Mouse (Mus musculus) testis, adult 2 months (tissue): ENCODE data around the gene Hoxa3. TPM values are rescaled to one million over a fixed set of nuclear protein-coding genes. Genes with fewer than 3 reads are reported as not detected.

Experiments
- H3K27ac ChIP-seq: fragments of 200-500 bp; 2 replicates; pipeline ENCODE4 v1.5.1; 2012; ENCODE audit warnings: low read depth, low read length; ENCODE audit not compliant: control insufficient read depth, insufficient read depth
- H3K27me3 ChIP-seq: fragments of 200-500 bp; 2 replicates; pipeline ENCODE4 v1.6.1; 2012; ENCODE audit warnings: mild to moderate bottlenecking, low read length, moderate library complexity; ENCODE audit not compliant: control insufficient read depth, insufficient read depth
- H3K36me3 ChIP-seq: fragments of 200-500 bp; 2 replicates; pipeline ENCODE4 v1.6.1; 2012; ENCODE audit warnings: mild to moderate bottlenecking, low read length; ENCODE audit not compliant: control insufficient read depth, insufficient read depth
- H3K4me1 ChIP-seq: fragments of 200-500 bp; 2 replicates; pipeline ENCODE4 v1.6.1; 2012; ENCODE audit warnings: low read length; ENCODE audit not compliant: control insufficient read depth, insufficient read depth
- H3K4me3 ChIP-seq: fragments of 200-500 bp; 2 replicates; pipeline ENCODE4 v1.5.1; 2012; ENCODE audit warnings: low read depth, mild to moderate bottlenecking, low read length, moderate library complexity, mixed read lengths; ENCODE audit not compliant: control insufficient read depth
- CTCF ChIP-seq: fragments of 200-500 bp; IDR thresholded peaks from 2 replicates; pipeline ENCODE4 v1.5.1; 2012; ENCODE audit warnings: low read depth, mild to moderate bottlenecking, inconsistent platforms, low read length, moderate library complexity; ENCODE audit not compliant: control insufficient read depth, insufficient read depth, insufficient replicate concordance
- POLR2A ChIP-seq: fragments of 200-500 bp; IDR thresholded peaks from 2 replicates; pipeline ENCODE4 v1.6.1; 2012; ENCODE audit warnings: low read depth, mild to moderate bottlenecking, inconsistent platforms, low read length, moderate library complexity; ENCODE audit not compliant: control insufficient read depth
- polyA plus RNA-seq: library from polyadenylated mRNA; depleted of rRNA; stranded (reverse); fragments of >200 nt; gene quantifications from 2 replicates; pipeline ENCODE4 v1.2.3, GENCODE M21; 2012

Hoxa3 gene
- polyA plus RNA-seq, 1 experiment, result 5.8 TPM

- no peaks in the 10 kb centered on the region for H3K36me3 ChIP-seq
- peaks cover 9% of the 10 kb centered on the region for H3K4me1 ChIP-seq
- TF ChIP-seq POLR2A (no peak), CTCF (no peak)
- no peak overlapping the region for H3K4me3 ChIP-seq
- H3K27me3 ChIP-seq, result peaks cover 20% of the 10 kb centered on the region
- H3K27ac ChIP-seq, result no peak overlapping the region
Observed at GRCm38 (mm10) chr6:52179690-52180089, 33.4 kb downstream of the Hoxa3 start.

- Histone ChIP-seq H3K27me3 (peaks cover 20% of the 10 kb centered on the region), H3K4me1 (peaks cover 9% of the 10 kb centered on the region), H3K27ac (no peak overlapping the region), H3K4me3 (no peak overlapping the region), H3K36me3 (no peaks in the 10 kb centered on the region)
- no peak for TF ChIP-seq CTCF
- TF ChIP-seq POLR2A, result no peak
Observed at GRCm38 (mm10) chr6:52178918-52179665, 34.0 kb downstream of the Hoxa3 start.

GRCm38 (mm10) chr6:52177806-52178205, 35.3 kb downstream of the Hoxa3 start:
- no peak overlapping the region for H3K4me3 ChIP-seq

GRCm38 (mm10) chr6:52177061-52177735, 35.9 kb downstream of the Hoxa3 start, which contains the start of gene 5730596B20Rik:
Gene 5730596B20Rik (plus strand): TSS chr6:52177498.
- Histone ChIP-seq H3K4me1 (peaks cover 17% of the 10 kb centered on the region), H3K4me3 (no peak within 1 kb of the TSS), H3K27me3 (peaks cover 22% of the 10 kb centered on the region), H3K36me3 (no peaks in the 10 kb centered on the region), H3K27ac (no peak within 1 kb of the TSS)
- TF ChIP-seq CTCF, result no peak
- TF ChIP-seq POLR2A, result no peak

More at GRCm38 (mm10) chr6:52177806-52178205, 35.3 kb downstream of the Hoxa3 start:
- H3K36me3 ChIP-seq, result no peaks in the 10 kb centered on the region
- peaks cover 11% of the 10 kb centered on the region for H3K4me1 ChIP-seq
- no peak overlapping the region for H3K27ac ChIP-seq
- peaks cover 20% of the 10 kb centered on the region for H3K27me3 ChIP-seq
- TF ChIP-seq POLR2A, result no peak
- TF ChIP-seq CTCF, result no peak

- Histone ChIP-seq H3K4me3 (no peak overlapping the region), H3K27ac (no peak overlapping the region), H3K36me3 (no peaks in the 10 kb centered on the region), H3K27me3 (peaks cover 22% of the 10 kb centered on the region), H3K4me1 (peaks cover 18% of the 10 kb centered on the region)
- TF ChIP-seq CTCF (no peak), POLR2A (no peak)
Observed at GRCm38 (mm10) chr6:52176391-52176790, 36.7 kb downstream of the Hoxa3 start.

GRCm38 (mm10) chr6:52175864-52176263, 37.3 kb downstream of the Hoxa3 start:
- no peak overlapping the region for H3K27ac ChIP-seq
- no peak overlapping the region for H3K4me3 ChIP-seq
- no peaks in the 10 kb centered on the region for H3K36me3 ChIP-seq
- TF ChIP-seq CTCF (no peak), POLR2A (no peak)
- H3K27me3 ChIP-seq, result peaks cover 22% of the 10 kb centered on the region
- H3K4me1 ChIP-seq, result peaks cover 19% of the 10 kb centered on the region

- H3K36me3 ChIP-seq, result no peaks in the 10 kb centered on the region
- H3K4me3 ChIP-seq, result peak overlapping the region; percentile 40
- no peak overlapping the region for H3K27ac ChIP-seq
- TF ChIP-seq POLR2A, result no peak
- TF ChIP-seq CTCF, result no peak
- peaks cover 22% of the 10 kb centered on the region for H3K27me3 ChIP-seq
- H3K4me1 ChIP-seq, result peaks cover 22% of the 10 kb centered on the region
Observed at GRCm38 (mm10) chr6:52174968-52175751, 38.0 kb downstream of the Hoxa3 start.
